Mouse (Mus musculus): ENCODE measurements around the gene Tlr3. TPM values are rescaled to one million over a fixed set of nuclear protein-coding genes. Genes with fewer than 3 reads are reported as not detected.

Tlr3 gene
- polyA plus RNA-seq, 1 experiment from 2014 or later, result 0.73 TPM

Other genes starting within 250 kb of the Tlr3 start
- 3.2 and 3.5 TPM in 2 replicates for gene F11, start 149.0 kb downstream of the Tlr3 start, polyA plus RNA-seq (2016; fragmentation: Nextera tagmentation; extraction: Ambion mirVana)
- gene Klkb1, start 116.2 kb downstream of the Tlr3 start, polyA plus RNA-seq (2016; fragmentation: Nextera tagmentation; extraction: Ambion mirVana), result 0.81 and 0.91 TPM in 2 replicates
- 1.3 and 1.8 TPM in 2 replicates for gene Gm45753, start 102.6 kb downstream of the Tlr3 start, polyA plus RNA-seq (2016; fragmentation: Nextera tagmentation; extraction: Ambion mirVana)
- gene Cyp4v3, start 77.9 kb downstream of the Tlr3 start, polyA plus RNA-seq (2016; fragmentation: Nextera tagmentation; extraction: Ambion mirVana), result 1.7 and 1.8 TPM in 2 replicates
- gene Fam149a, start 28.8 kb downstream of the Tlr3 start, polyA plus RNA-seq (2016; fragmentation: Nextera tagmentation; extraction: Ambion mirVana), result 3.0 and 3.2 TPM in 2 replicates
- 3.6 and 5.2 TPM in 2 replicates for gene Sorbs2, start 96.7 kb upstream of the Tlr3 start, polyA plus RNA-seq (2016; fragmentation: Nextera tagmentation; extraction: Ambion mirVana)